Mouse (Mus musculus): Measurements from ENCODE around the gene Med25. TPM values are rescaled to one million over a fixed set of nuclear protein-coding genes. Genes with fewer than 3 reads are reported as not detected.

Gene Med25
- polyA plus RNA-seq, 1 experiment, result 208 TPM

DNA sequence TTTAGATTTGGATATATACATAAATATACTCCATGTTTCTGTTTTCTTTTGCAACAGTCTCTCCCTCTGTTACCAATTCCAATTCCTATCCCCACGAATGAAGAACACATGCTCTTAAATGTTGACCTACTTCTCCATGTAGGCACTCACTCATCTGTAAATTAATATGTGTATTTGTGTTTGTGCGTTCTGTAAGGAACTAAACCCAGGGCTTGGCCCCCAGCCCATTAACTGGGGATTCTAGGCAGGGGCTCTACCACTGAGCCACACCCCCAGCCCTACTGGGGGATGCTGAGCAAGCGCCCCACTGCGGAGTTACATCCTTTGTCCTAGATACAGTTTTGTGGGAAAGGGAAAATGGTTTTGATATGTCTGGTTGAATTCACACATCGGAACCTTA is 26.6 kb upstream of the Med25 start:
- Histone ChIP-seq H3K27ac (ENCODE audit: insufficient read depth, low read depth, low read length) (no peak overlapping the region), H3K36me3 (ENCODE audit: control insufficient read depth, insufficient read depth, low read length) (peaks cover 28% of the 10 kb centered on the region), H3K27me3 (ENCODE audit: control insufficient read depth, insufficient read depth, low read length) (no peaks in the 10 kb centered on the region), H3K4me3 (ENCODE audit: low read depth, low read length) (no peak overlapping the region), H3K4me1 (ENCODE audit: control insufficient read depth, insufficient read depth, insufficient read length, low read length) (no peaks in the 10 kb centered on the region)
- WGBS, result 90% methylated on average over 5 of the region's 5 CpGs
- no peak for TF ChIP-seq POLR2A (IDR thresholded peaks at IDR 0.05; ENCODE audit: low read depth, low read length)
- TF ChIP-seq CTCF (IDR thresholded peaks at IDR 0.05; ENCODE audit: extremely low read depth, insufficient read length, insufficient replicate concordance, low read depth, low read length), result no peak

DNA sequence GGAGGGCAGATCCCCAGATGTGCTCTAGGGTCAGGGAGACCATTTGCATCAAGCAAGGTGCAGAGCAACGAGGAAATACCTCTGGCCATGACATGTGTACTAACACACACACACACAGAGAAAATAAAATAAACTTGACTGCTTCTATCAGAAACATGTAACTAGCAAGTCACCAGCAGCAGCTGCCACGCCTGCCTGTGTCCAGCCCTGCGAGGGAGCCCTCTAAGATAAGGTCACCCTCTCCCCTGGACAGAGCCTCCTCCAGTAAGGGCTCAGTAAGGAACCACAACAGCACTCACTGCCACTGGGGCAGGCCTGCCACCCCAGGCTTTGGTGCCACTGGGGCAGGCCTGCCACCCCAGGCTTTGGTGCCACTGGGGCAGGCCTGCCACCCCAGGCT is 25.7 kb upstream of the Med25 start:
- WGBS, result 53% methylated on average over 3 of the region's 3 CpGs
- Histone ChIP-seq H3K27me3 (ENCODE audit: control insufficient read depth, insufficient read depth, low read length) (no peaks in the 10 kb centered on the region), H3K4me3 (ENCODE audit: low read depth, low read length) (no peak overlapping the region), H3K36me3 (ENCODE audit: control insufficient read depth, insufficient read depth, low read length) (peaks cover 30% of the 10 kb centered on the region), H3K27ac (ENCODE audit: insufficient read depth, low read depth, low read length) (no peak overlapping the region), H3K4me1 (ENCODE audit: control insufficient read depth, insufficient read depth, insufficient read length, low read length) (no peaks in the 10 kb centered on the region)
- TF ChIP-seq POLR2A (IDR thresholded peaks at IDR 0.05; ENCODE audit: low read depth, low read length) (no peak), CTCF (IDR thresholded peaks at IDR 0.05; ENCODE audit: extremely low read depth, insufficient read length, insufficient replicate concordance, low read depth, low read length) (no peak)

- WGBS, result 90% methylated on average over 4 of the region's 4 CpGs
- no peaks in the 10 kb centered on the region for H3K27me3 ChIP-seq (ENCODE audit: control insufficient read depth, insufficient read depth, low read length)
- no peak for TF ChIP-seq POLR2A (IDR thresholded peaks at IDR 0.05; ENCODE audit: low read depth, low read length)
- no peak for TF ChIP-seq CTCF (IDR thresholded peaks at IDR 0.05; ENCODE audit: extremely low read depth, insufficient read length, insufficient replicate concordance, low read depth, low read length)
- H3K27ac ChIP-seq (ENCODE audit: insufficient read depth, low read depth, low read length), result no peak overlapping the region
- no peaks in the 10 kb centered on the region for H3K4me1 ChIP-seq (ENCODE audit: control insufficient read depth, insufficient read depth, insufficient read length, low read length)
- H3K36me3 ChIP-seq (ENCODE audit: control insufficient read depth, insufficient read depth, low read length), result peaks cover 32% of the 10 kb centered on the region
- no peak overlapping the region for H3K4me3 ChIP-seq (ENCODE audit: low read depth, low read length)
These were observed 24.4 kb upstream of the Med25 start for GRCm38 (mm10) chr7:44916881-44917280.

GRCm38 (mm10) chr7:44916191-44916590 is 23.7 kb upstream of the Med25 start:
- no peak for TF ChIP-seq POLR2A (IDR thresholded peaks at IDR 0.05; ENCODE audit: low read depth, low read length)
- no peak for TF ChIP-seq CTCF (IDR thresholded peaks at IDR 0.05; ENCODE audit: extremely low read depth, insufficient read length, insufficient replicate concordance, low read depth, low read length)
- peaks cover 32% of the 10 kb centered on the region for H3K36me3 ChIP-seq (ENCODE audit: control insufficient read depth, insufficient read depth, low read length)

DNA sequence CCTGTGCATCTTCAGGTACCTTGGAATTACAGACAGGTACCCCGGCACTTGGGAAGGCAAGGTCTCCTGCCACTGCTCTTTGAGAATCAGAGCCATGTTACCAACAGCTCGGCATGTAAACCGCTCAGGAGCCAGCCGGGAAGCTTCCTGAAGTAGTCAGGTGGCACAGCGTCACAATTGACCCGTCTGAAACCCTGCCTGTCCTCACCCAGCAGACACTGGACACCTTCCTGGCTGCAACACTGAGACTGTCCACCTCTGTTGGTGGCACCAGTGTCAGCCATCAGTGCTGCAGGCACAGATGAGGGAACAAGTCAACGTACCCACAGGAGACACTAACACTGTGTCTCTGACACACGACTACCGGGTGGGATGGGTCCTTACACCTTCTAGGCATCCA is 22.8 kb upstream of the Med25 start:
- 93% methylated on average over 9 of the region's 9 CpGs for WGBS
- Histone ChIP-seq H3K27me3 (ENCODE audit: control insufficient read depth, insufficient read depth, low read length) (no peaks in the 10 kb centered on the region), H3K27ac (ENCODE audit: insufficient read depth, low read depth, low read length) (no peak overlapping the region), H3K36me3 (ENCODE audit: control insufficient read depth, insufficient read depth, low read length) (peaks cover 39% of the 10 kb centered on the region), H3K4me3 (ENCODE audit: low read depth, low read length) (no peak overlapping the region), H3K4me1 (ENCODE audit: control insufficient read depth, insufficient read depth, insufficient read length, low read length) (no peaks in the 10 kb centered on the region)
- no peak for TF ChIP-seq CTCF (IDR thresholded peaks at IDR 0.05; ENCODE audit: extremely low read depth, insufficient read length, insufficient replicate concordance, low read depth, low read length)

More at GRCm38 (mm10) chr7:44916191-44916590, 23.7 kb upstream of the Med25 start:
- Histone ChIP-seq H3K27me3 (ENCODE audit: control insufficient read depth, insufficient read depth, low read length) (no peaks in the 10 kb centered on the region), H3K4me1 (ENCODE audit: control insufficient read depth, insufficient read depth, insufficient read length, low read length) (no peaks in the 10 kb centered on the region), H3K27ac (ENCODE audit: insufficient read depth, low read depth, low read length) (no peak overlapping the region), H3K4me3 (ENCODE audit: low read depth, low read length) (no peak overlapping the region)
- 76% methylated on average over 6 of the region's 6 CpGs for WGBS

DNA sequence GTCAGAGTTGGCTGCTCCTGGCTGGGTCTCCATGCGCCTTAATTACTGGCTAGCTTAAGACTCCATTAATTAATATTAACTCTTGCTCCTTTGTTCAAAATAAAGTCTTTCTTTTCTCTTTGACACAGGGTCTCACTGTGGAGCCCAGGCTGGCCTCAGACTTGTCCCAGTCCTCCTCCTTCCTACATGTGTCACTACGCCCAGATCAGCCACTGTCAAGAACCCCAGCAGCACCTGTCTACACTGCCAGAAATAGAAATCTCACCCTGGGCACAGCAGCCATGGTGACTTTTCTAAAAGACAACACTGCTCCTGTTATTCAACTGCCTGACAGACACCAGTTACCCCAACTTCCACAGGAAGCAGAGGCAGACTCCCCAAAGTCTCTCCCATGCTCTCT is 21.9 kb upstream of the Med25 start:
- TF ChIP-seq CTCF (IDR thresholded peaks at IDR 0.05; ENCODE audit: extremely low read depth, insufficient read length, insufficient replicate concordance, low read depth, low read length), result no peak
- no peak for TF ChIP-seq POLR2A (IDR thresholded peaks at IDR 0.05; ENCODE audit: low read depth, low read length)
- peaks cover 44% of the 10 kb centered on the region for H3K36me3 ChIP-seq (ENCODE audit: control insufficient read depth, insufficient read depth, low read length)
- no peak overlapping the region for H3K4me3 ChIP-seq (ENCODE audit: low read depth, low read length)
- no peak overlapping the region for H3K27ac ChIP-seq (ENCODE audit: insufficient read depth, low read depth, low read length)
- H3K27me3 ChIP-seq (ENCODE audit: control insufficient read depth, insufficient read depth, low read length), result no peaks in the 10 kb centered on the region
- H3K4me1 ChIP-seq (ENCODE audit: control insufficient read depth, insufficient read depth, insufficient read length, low read length), result no peaks in the 10 kb centered on the region
- 95% methylated on average over 2 of the region's 2 CpGs for WGBS

DNA sequence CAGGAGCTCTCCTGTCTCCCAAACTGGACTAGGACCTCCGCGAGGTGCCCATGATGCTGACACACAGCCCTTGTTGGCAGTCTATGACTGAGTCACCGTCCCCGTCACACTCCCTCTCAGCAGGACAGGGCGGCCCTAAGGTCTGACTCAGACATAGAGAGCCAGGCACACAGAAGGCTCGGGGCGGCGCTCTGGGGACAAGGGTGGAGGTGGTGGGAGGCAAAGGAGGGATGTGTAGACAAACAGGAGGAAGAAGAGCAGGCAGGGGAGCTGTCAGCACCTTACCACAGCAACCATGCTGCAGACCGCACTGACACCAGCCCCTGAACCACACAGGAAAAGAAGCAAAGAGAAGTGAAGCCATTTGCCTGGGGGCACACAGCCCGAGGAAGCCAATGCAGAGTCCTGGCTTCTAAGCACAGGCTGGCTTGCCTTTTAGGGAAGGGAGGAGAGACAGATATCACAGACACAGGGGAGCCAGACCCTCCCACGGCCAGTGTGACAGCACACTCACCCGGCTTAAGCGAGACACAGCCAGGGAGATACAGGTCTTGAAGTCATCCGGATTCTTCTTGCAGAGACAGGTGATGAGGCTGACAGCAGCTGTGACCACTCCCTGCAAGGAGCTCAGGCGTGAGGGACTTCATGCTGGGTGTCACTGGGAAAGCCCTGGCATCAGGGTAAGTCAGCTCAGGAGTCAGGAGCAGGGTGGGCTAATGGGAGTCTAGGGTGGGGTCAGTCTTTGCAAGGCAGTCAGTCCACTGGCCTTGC is 16.4 kb upstream of the Med25 start:
- H3K27me3 ChIP-seq (ENCODE audit: control insufficient read depth, insufficient read depth, low read length), result no peaks in the 10 kb centered on the region
- WGBS, result 86% methylated on average over 15 of the region's 15 CpGs
- no peaks in the 10 kb centered on the region for H3K4me1 ChIP-seq (ENCODE audit: control insufficient read depth, insufficient read depth, insufficient read length, low read length)
- no peak overlapping the region for H3K4me3 ChIP-seq (ENCODE audit: low read depth, low read length)
- TF ChIP-seq CTCF (IDR thresholded peaks at IDR 0.05; ENCODE audit: extremely low read depth, insufficient read length, insufficient replicate concordance, low read depth, low read length) (no peak), POLR2A (IDR thresholded peaks at IDR 0.05; ENCODE audit: low read depth, low read length) (no peak)
- H3K27ac ChIP-seq (ENCODE audit: insufficient read depth, low read depth, low read length), result no peak overlapping the region
- peaks cover 77% of the 10 kb centered on the region for H3K36me3 ChIP-seq (ENCODE audit: control insufficient read depth, insufficient read depth, low read length)

Data from small intestine, adult 2 months (tissue).